Mouse (Mus musculus) limb, embryonic 14.5 days (tissue): ENCODE data around the gene Elp4. TPM values are rescaled to one million over a fixed set of nuclear protein-coding genes. Genes with fewer than 3 reads are reported as not detected.

Experiments used
- ATAC-seq: fragments of 200-750 bp; cut with Nextera tagmentation; 2 replicates; pipeline ENCODE4 v1.8.0; 2017; ENCODE audit warnings: low read depth, moderate number of reproducible peaks, moderate TSS enrichment; ENCODE audit not compliant: low FRiP score
- DNase-seq: peaks from one replicate; pipeline ENCODE4 v3.0.0-alpha.2; 2015; ENCODE audit warnings: low spot score
- H3K27ac ChIP-seq: fragments of 300-500 bp; sonication (generic); replicated peaks from 2 replicates; pipeline ENCODE4 v1.5.1; 2014; ENCODE audit warnings: low read depth, mild to moderate bottlenecking, low read length, moderate library complexity, mixed read lengths
- H3K27me3 ChIP-seq: fragments of 300-500 bp; sonication (generic); 2 replicates; pipeline ENCODE4 v1.6.1; 2014; ENCODE audit warnings: low read length, mixed read lengths; ENCODE audit not compliant: control insufficient read depth, insufficient read depth
- H3K36me3 ChIP-seq: fragments of 300-500 bp; sonication (generic); 2 replicates; pipeline ENCODE4 v1.6.1; 2014; ENCODE audit warnings: mild to moderate bottlenecking, low read length, moderate library complexity, mixed read lengths; ENCODE audit not compliant: control insufficient read depth, insufficient read depth
- H3K4me1 ChIP-seq: fragments of 300-500 bp; sonication (generic); 2 replicates; pipeline ENCODE4 v1.6.1; 2014; ENCODE audit warnings: antibody characterized with exemption, low read length, mixed read lengths; ENCODE audit not compliant: control insufficient read depth, insufficient read depth
- H3K4me2 ChIP-seq: fragments of 300-500 bp; sonication (generic); replicated peaks from 2 replicates; pipeline ENCODE4 v1.6.1; 2014; ENCODE audit warnings: low read depth, mild to moderate bottlenecking, low read length, moderate library complexity; ENCODE audit not compliant: severe bottlenecking
- H3K4me3 ChIP-seq: fragments of 300-500 bp; sonication (generic); replicated peaks from 2 replicates; pipeline ENCODE4 v1.5.1; 2014; ENCODE audit warnings: low read length
- H3K9ac ChIP-seq: fragments of 300-500 bp; sonication (generic); 2 replicates; pipeline ENCODE4 v1.6.1; 2014; ENCODE audit warnings: mild to moderate bottlenecking, low read depth, low read length, moderate library complexity; ENCODE audit not compliant: severe bottlenecking
- H3K9me3 ChIP-seq: fragments of 300-500 bp; sonication (generic); 2 replicates; pipeline ENCODE4 v1.6.1; 2016; ENCODE audit warnings: low read length; ENCODE audit not compliant: control insufficient read depth
- POLR2A ChIP-seq: fragments of 200-500 bp; IDR thresholded peaks from 2 replicates; pipeline ENCODE4 v1.8.0; 2012; ENCODE audit warnings: inconsistent platforms, mild to moderate bottlenecking, moderate library complexity, borderline replicate concordance; ENCODE audit not compliant: insufficient read depth, insufficient read length; ENCODE audit errors: extremely low read depth
- WGBS: fragments of 180-500 bp; shearing (Covaris S2); extraction: QIAGEN DNeasy Blood & Tissue Kit; methylation state at CpG from one replicate; pipeline ENCODE4 v1.1.7; 2014; 5-methylcytosine and 5-hydroxymethylcytosine counted together
- polyA plus RNA-seq, 2 experiments: library from polyadenylated mRNA; depleted of rRNA in 1 of 2; stranded (reverse) in 1 of 2; unstranded in 1 of 2; fragments of >200 nt; fragmentation: Nextera tagmentation in 1 of 2; extraction: Ambion mirVana in 1 of 2; gene quantifications; 2 replicates each; pipeline versions ENCODE4 v1.2.1 to v1.2.3; 2012 to 2014

Gene Elp4
- polyA plus RNA-seq, 2 experiments, result 12.5 to 31.2 TPM

DNA sequence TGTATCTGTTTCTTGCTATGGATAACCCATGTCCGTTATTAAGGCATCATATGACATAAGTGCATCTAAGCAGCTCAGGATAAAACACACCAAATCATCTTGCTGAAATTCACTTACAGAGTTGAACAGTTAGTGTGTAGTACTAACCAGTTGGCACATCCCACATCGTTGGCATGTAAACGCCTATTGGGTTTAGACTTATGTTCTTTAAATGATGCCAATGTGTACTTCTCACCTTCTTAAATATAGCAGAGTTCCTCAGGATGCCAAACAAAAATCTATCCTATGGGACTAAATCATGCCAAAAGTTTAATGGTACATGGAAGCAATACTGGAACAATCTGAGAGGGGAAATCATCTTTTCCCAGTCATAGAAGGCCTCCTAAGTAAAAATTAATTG is 173.7 kb downstream of the Elp4 start:
- TF ChIP-seq POLR2A, result no peak
- Histone ChIP-seq H3K9ac (no peak overlapping the region), H3K27me3 (no peaks in the 10 kb centered on the region), H3K9me3 (no peaks in the 10 kb centered on the region), H3K4me3 (no peak overlapping the region), H3K27ac (no peak overlapping the region), H3K4me2 (no peak overlapping the region), H3K4me1 (no peaks in the 10 kb centered on the region), H3K36me3 (no peaks in the 10 kb centered on the region)
- ATAC-seq (no peak), DNase-seq (no peak)
- WGBS, result 85% methylated on average over 3 of the region's 3 CpGs

DNA sequence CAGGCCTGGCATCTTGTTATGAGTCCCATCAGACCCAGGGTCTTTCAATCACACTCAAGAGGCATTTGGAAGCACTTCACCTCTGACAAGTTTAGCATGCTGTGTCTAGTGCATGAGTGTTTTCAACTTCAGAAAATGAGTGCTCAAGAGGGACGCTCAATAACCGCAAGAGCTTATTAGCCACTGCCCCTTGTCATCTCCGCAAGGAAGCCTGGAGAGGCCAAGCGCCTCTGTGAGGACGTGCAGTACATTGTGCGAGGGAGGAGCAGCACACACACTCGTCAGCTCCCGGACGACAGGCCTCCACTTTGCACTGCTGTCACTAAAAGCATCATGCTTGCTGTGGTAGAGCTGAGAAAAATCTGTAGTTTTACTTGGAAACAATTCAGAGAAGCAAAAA is 177.7 kb downstream of the Elp4 start:
- no peaks in the 10 kb centered on the region for H3K9me3 ChIP-seq
- 79% methylated on average over 9 of the region's 9 CpGs for WGBS
- no peak overlapping the region for H3K4me3 ChIP-seq
- no peak overlapping the region for H3K4me2 ChIP-seq
- H3K27me3 ChIP-seq, result no peaks in the 10 kb centered on the region
- no peak for ATAC-seq
- no peak overlapping the region for H3K27ac ChIP-seq
- DNase-seq, result no peak
- no peak overlapping the region for H3K9ac ChIP-seq
- no peaks in the 10 kb centered on the region for H3K36me3 ChIP-seq
- TF ChIP-seq POLR2A, result no peak
- no peaks in the 10 kb centered on the region for H3K4me1 ChIP-seq

- H3K4me1 ChIP-seq, result peaks cover 15% of the 10 kb centered on the region
- H3K27ac ChIP-seq, result 0 out of 2 replicates have a peak overlapping the region, but pooled peaks have one; percentile 38
- ATAC-seq, result peak; percentile 41
- no peak overlapping the region; the same call in 1 of the 2 replicates for H3K4me2 ChIP-seq
- no peaks in the 10 kb centered on the region for H3K27me3 ChIP-seq
- 36% methylated on average over 8 of the region's 8 CpGs for WGBS
- H3K9ac ChIP-seq, result no peak overlapping the region
- H3K9me3 ChIP-seq, result no peaks in the 10 kb centered on the region
- no peak for TF ChIP-seq POLR2A
- no peak overlapping the region for H3K4me3 ChIP-seq
- H3K36me3 ChIP-seq, result no peaks in the 10 kb centered on the region
- DNase-seq, result peak; percentile 36
Measured at GRCm38 (mm10) chr2:105715409-105716115, 188.8 kb downstream of the Elp4 start.

DNA sequence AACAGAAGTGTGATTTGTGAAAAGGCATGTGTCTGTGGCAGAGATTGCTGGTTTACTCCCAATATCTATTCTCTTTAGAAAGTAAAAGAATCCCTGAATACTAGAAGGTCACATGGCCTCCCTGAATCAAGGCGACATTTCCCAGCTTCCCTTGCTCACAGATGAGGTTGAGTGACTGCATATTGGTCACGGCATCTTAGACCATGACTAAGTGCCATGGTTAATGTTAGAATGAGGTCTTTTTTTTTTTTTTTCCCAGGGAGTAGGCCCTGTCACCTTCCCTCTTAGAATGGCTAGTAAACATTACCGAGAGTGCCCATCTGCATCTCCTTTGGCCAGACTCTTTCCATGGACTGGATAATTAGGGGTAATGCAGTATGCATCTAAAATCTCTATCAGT is 193.9 kb downstream of the Elp4 start:
- no peaks in the 10 kb centered on the region for H3K4me1 ChIP-seq
- H3K4me2 ChIP-seq, result no peak overlapping the region
- H3K9ac ChIP-seq, result no peak overlapping the region
- H3K36me3 ChIP-seq, result no peaks in the 10 kb centered on the region
- H3K9me3 ChIP-seq, result no peaks in the 10 kb centered on the region
- no peak overlapping the region for H3K27ac ChIP-seq
- TF ChIP-seq POLR2A, result no peak
- ATAC-seq (no peak), DNase-seq (no peak)
- no peaks in the 10 kb centered on the region for H3K27me3 ChIP-seq
- H3K4me3 ChIP-seq, result no peak overlapping the region
- WGBS, result 81% methylated on average over 3 of the region's 3 CpGs

DNA sequence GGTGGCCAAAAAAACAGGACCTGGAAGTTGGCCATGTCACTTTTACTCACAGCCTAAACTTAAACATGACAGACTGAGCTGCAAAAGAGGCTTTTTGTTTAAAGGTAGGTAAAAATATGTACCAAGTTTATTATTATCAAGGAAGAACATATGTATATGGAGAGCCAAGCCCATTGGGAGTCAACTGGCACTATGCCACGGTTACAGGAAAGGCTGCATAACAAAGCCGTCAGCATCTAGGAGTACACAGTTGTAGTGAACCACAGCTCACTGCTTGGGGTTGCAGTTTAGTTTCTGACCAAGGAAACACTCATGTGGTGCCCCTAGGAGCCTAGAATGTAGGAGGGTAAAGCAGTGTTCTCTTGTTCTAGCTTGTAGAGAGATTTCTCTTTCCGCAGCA is 195.2 kb downstream of the Elp4 start:
- ATAC-seq, result no peak
- Histone ChIP-seq H3K4me2 (no peak overlapping the region), H3K9me3 (no peaks in the 10 kb centered on the region), H3K4me1 (no peaks in the 10 kb centered on the region), H3K36me3 (no peaks in the 10 kb centered on the region), H3K27me3 (no peaks in the 10 kb centered on the region), H3K4me3 (no peak overlapping the region), H3K9ac (no peak overlapping the region), H3K27ac (no peak overlapping the region)
- 78% methylated on average over 3 of the region's 3 CpGs for WGBS
- no peak for DNase-seq
- TF ChIP-seq POLR2A, result no peak
